Mouse (Mus musculus): Measurements from ENCODE around the gene Golph3. TPM values are rescaled to one million over a fixed set of nuclear protein-coding genes. Genes with fewer than 3 reads are reported as not detected.
"Not testable (repeated sequence)": the region's sequence is repeated elsewhere in the genome, so short reads cannot be mapped to it uniquely, and the experiment has no call there.

Gene Golph3
- polyA plus RNA-seq, 1 experiment, result 124 TPM

DNA sequence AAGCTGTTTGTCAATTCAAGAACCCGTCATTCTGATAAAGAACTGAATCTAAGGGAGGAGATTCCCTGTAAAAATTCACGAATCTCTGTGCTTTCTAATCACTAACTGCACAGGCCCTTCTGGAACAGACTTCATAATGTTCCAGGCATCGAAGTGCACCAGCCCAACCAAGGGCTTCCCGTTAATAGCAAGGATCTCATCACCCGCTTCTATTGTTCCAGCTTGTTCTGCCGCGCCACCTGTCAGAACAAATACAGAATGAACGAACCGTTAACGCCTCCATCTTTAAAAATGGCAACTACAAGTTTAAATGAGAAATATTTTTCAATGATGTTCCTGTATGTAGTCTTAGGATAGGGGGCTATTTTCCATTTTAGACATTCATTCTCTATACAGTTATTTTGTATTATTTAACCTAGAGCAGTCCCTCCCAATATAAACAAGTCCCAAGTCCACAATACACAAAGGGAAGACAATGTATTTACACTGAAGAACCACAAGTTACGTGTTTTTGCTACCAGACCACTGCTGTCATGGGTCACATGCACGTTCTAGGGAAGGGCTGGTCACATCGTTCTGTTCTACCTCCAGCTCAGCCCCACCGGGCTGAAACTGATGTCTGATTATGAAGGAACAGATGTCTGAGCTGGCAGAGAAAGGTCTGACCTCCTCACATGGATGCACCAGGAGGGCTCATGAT is 40.9 kb downstream of the Golph3 start:
- Histone ChIP-seq H3K27ac (ENCODE audit: insufficient read depth, low read length) (no peak overlapping the region), H3K36me3 (ENCODE audit: control insufficient read depth, insufficient read depth, low read length, poor library complexity, severe bottlenecking) (0 out of 2 replicates have a peak, but pooled peaks cover 2% of the 10 kb centered on the region), H3K27me3 (ENCODE audit: control insufficient read depth, insufficient read depth, low read length, poor library complexity, severe bottlenecking) (no peaks in the 10 kb centered on the region), H3K4me1 (ENCODE audit: control insufficient read depth, insufficient read depth, low read length) (no peaks in the 10 kb centered on the region), H3K9me3 (replicated peaks; ENCODE audit: control insufficient read depth, insufficient read depth, low read length, poor library complexity, severe bottlenecking) (no peaks in the 10 kb centered on the region), H3K9ac (ENCODE audit: low read depth, poor library complexity, severe bottlenecking) (no peak overlapping the region), H3K4me3 (ENCODE audit: low read depth, low read length) (no peak overlapping the region)
- TF ChIP-seq EP300 (IDR thresholded peaks at IDR 0.05; ENCODE audit: insufficient read depth, low read depth, low read length), result no peak
- no peak for TF ChIP-seq CTCF (IDR thresholded peaks at IDR 0.05; ENCODE audit: low read depth, low read length)
- no peak for TF ChIP-seq POLR2A (IDR thresholded peaks at IDR 0.05; ENCODE audit: insufficient read depth, low read length)

DNA sequence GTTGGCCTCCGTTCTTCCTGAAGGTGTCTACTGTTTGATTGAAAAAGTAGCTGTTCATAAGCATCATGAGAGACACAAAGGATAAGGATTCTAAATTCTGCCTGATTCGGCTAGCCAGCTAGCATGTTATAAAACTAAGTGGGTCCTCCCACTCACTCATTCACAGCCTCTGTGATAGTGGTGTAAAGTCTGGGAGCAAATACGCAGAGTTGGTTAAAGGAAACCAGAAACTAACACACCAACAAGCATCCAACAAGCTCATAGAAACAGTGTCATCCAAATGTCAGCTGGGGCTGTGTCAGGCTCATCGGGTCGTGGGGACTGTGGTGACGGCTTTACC is 41.4 kb downstream of the Golph3 start:
- no peak overlapping the region for H3K4me3 ChIP-seq (ENCODE audit: low read depth, low read length)
- no peaks in the 10 kb centered on the region for H3K27me3 ChIP-seq (ENCODE audit: control insufficient read depth, insufficient read depth, low read length, poor library complexity, severe bottlenecking)
- H3K27ac ChIP-seq (ENCODE audit: insufficient read depth, low read length), result no peak overlapping the region
- no peak overlapping the region for H3K9ac ChIP-seq (ENCODE audit: low read depth, poor library complexity, severe bottlenecking)
- 0 out of 2 replicates have a peak, but pooled peaks cover 2% of the 10 kb centered on the region for H3K36me3 ChIP-seq (ENCODE audit: control insufficient read depth, insufficient read depth, low read length, poor library complexity, severe bottlenecking)
- no peaks in the 10 kb centered on the region for H3K4me1 ChIP-seq (ENCODE audit: control insufficient read depth, insufficient read depth, low read length)
- no peaks in the 10 kb centered on the region for H3K9me3 ChIP-seq (replicated peaks; ENCODE audit: control insufficient read depth, insufficient read depth, low read length, poor library complexity, severe bottlenecking)
- no peak for TF ChIP-seq POLR2A (IDR thresholded peaks at IDR 0.05; ENCODE audit: insufficient read depth, low read length)
- TF ChIP-seq CTCF (IDR thresholded peaks at IDR 0.05; ENCODE audit: low read depth, low read length), result no peak
- TF ChIP-seq EP300 (IDR thresholded peaks at IDR 0.05; ENCODE audit: insufficient read depth, low read depth, low read length), result no peak

DNA sequence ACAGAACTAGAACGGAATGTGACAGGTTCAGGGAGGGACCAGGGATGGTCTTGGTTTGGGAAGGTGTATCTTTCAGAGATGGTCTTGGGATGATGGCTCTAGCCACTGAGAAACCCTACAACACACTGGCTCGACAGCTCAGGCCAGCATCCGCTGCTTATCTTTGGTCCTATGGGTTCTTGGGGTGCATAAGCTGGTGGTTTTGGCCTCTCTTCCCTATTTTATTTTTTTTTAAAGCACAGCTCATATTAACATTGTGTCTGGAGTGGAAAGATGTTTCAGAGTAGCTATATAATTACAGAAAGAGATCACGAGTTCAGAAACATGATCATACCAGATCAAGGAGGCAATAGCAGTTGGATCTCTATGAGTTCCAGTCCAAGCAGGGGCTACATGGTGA is 42.8 kb downstream of the Golph3 start:
- Histone ChIP-seq H3K27ac (ENCODE audit: insufficient read depth, low read length) (no peak overlapping the region), H3K4me3 (ENCODE audit: low read depth, low read length) (no peak overlapping the region), H3K27me3 (ENCODE audit: control insufficient read depth, insufficient read depth, low read length, poor library complexity, severe bottlenecking) (no peaks in the 10 kb centered on the region), H3K9me3 (replicated peaks; ENCODE audit: control insufficient read depth, insufficient read depth, low read length, poor library complexity, severe bottlenecking) (no peaks in the 10 kb centered on the region), H3K4me1 (ENCODE audit: control insufficient read depth, insufficient read depth, low read length) (no peaks in the 10 kb centered on the region), H3K36me3 (ENCODE audit: control insufficient read depth, insufficient read depth, low read length, poor library complexity, severe bottlenecking) (0 out of 2 replicates have a peak, but pooled peaks cover 2% of the 10 kb centered on the region), H3K9ac (ENCODE audit: low read depth, poor library complexity, severe bottlenecking) (no peak overlapping the region)
- TF ChIP-seq EP300 (IDR thresholded peaks at IDR 0.05; ENCODE audit: insufficient read depth, low read depth, low read length), result no peak
- no peak for TF ChIP-seq CTCF (IDR thresholded peaks at IDR 0.05; ENCODE audit: low read depth, low read length)
- no peak for TF ChIP-seq POLR2A (IDR thresholded peaks at IDR 0.05; ENCODE audit: insufficient read depth, low read length)

DNA sequence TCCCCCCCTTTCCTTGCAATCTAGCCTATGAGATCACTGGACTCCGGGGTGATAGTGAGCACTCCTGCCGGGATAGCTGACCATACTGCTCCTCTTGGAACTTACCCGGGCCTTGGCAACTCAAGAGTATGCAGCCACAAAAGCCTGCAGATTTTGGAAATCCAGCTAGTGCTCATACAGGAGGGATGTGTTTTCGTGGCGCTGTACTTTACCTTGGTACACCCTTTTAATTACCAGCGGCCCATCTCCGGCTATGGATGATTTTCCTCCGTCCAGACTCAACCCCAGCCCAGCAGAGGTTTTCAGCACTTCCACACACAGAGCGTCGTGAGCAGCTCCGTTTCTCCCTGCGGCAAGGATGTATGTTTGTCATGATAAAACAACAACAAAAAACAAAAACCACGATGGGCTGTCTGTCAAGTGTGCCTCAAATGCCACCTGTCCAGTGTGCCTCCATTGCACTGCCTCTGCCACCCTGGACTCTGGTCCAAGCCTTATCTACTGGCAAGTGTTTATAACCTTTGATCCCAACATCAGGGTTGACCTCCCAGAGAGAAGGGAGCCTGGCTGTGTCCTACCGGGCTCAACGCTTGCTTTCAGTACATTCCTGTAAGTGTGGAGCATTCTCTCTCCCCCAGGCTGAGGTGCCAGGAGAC is 44.3 kb downstream of the Golph3 start:
- TF ChIP-seq POLR2A (IDR thresholded peaks at IDR 0.05; ENCODE audit: insufficient read depth, low read length) (no peak), CTCF (IDR thresholded peaks at IDR 0.05; ENCODE audit: low read depth, low read length) (no peak), EP300 (IDR thresholded peaks at IDR 0.05; ENCODE audit: insufficient read depth, low read depth, low read length) (no peak)
- no peak overlapping the region for H3K9ac ChIP-seq (ENCODE audit: low read depth, poor library complexity, severe bottlenecking)
- no peak overlapping the region for H3K27ac ChIP-seq (ENCODE audit: insufficient read depth, low read length)
- H3K36me3 ChIP-seq (ENCODE audit: control insufficient read depth, insufficient read depth, low read length, poor library complexity, severe bottlenecking), result 0 out of 2 replicates have a peak, but pooled peaks cover 2% of the 10 kb centered on the region
- no peaks in the 10 kb centered on the region for H3K9me3 ChIP-seq (replicated peaks; ENCODE audit: control insufficient read depth, insufficient read depth, low read length, poor library complexity, severe bottlenecking)
- no peaks in the 10 kb centered on the region for H3K27me3 ChIP-seq (ENCODE audit: control insufficient read depth, insufficient read depth, low read length, poor library complexity, severe bottlenecking)
- H3K4me1 ChIP-seq (ENCODE audit: control insufficient read depth, insufficient read depth, low read length), result no peaks in the 10 kb centered on the region
- H3K4me3 ChIP-seq (ENCODE audit: low read depth, low read length), result no peak overlapping the region

DNA sequence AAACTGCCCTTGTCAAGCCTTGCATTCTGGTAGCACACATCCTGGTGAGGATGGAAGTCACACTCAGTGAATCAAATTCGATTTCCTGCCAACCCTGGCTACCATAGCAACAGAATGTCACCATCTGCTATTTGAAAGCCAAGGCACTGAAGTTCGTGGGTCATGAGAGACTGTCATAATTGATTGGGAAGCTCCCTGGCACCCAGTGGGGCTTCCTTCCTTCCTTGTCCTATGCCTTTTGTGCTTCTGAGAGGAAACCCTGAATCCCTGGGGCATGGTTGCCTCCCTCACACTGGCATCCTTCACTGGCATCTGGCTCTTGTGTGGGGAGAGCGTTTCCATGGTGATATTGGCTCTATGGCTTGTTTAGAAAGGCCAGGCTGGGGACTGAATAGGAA is 44.8 kb downstream of the Golph3 start:
- no peak overlapping the region for H3K9ac ChIP-seq (ENCODE audit: low read depth, poor library complexity, severe bottlenecking)
- H3K27ac ChIP-seq (ENCODE audit: insufficient read depth, low read length), result no peak overlapping the region
- 0 out of 2 replicates have a peak, but pooled peaks cover 2% of the 10 kb centered on the region for H3K36me3 ChIP-seq (ENCODE audit: control insufficient read depth, insufficient read depth, low read length, poor library complexity, severe bottlenecking)
- no peaks in the 10 kb centered on the region for H3K4me1 ChIP-seq (ENCODE audit: control insufficient read depth, insufficient read depth, low read length)
- no peaks in the 10 kb centered on the region for H3K27me3 ChIP-seq (ENCODE audit: control insufficient read depth, insufficient read depth, low read length, poor library complexity, severe bottlenecking)
- no peaks in the 10 kb centered on the region for H3K9me3 ChIP-seq (replicated peaks; ENCODE audit: control insufficient read depth, insufficient read depth, low read length, poor library complexity, severe bottlenecking)
- H3K4me3 ChIP-seq (ENCODE audit: low read depth, low read length), result no peak overlapping the region
- TF ChIP-seq EP300 (IDR thresholded peaks at IDR 0.05; ENCODE audit: insufficient read depth, low read depth, low read length) (no peak), CTCF (IDR thresholded peaks at IDR 0.05; ENCODE audit: low read depth, low read length) (no peak), POLR2A (IDR thresholded peaks at IDR 0.05; ENCODE audit: insufficient read depth, low read length) (no peak)

DNA sequence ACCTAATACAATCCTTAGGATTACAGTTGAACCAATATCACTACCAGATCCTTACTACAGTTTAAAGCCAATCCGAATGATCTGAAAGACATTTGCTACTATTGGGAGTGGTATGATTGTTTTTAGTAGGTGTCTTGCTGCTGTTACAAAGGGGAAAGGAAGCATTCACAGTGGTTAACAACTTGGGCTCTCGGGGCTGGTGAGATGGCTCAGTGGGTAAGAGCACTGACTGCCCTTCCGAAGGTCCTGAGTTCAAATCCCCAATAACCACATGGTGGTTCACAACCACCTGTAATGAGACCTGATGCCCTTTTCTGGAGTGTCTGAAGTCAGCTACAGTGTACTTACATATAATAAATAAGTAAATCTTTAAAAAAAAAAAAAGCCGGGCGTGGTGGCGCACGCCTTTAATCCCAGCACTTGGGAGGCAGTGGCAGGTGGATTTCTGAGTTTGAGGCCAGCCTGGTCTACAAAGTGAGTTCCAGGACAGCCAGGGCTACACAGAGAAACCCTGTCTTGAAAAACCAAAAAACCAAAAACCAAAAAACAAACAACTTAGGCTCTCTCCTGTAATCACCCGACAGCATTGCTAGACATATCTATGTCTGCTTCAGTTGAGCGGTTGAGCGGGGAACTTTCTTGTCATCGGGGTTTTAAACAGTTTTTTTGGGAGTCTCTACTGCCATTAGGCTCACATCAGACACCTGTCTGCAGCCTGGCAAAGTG is 45.5 kb downstream of the Golph3 start:
- H3K27me3 ChIP-seq (ENCODE audit: control insufficient read depth, insufficient read depth, low read length, poor library complexity, severe bottlenecking); H3K9ac ChIP-seq (ENCODE audit: low read depth, poor library complexity, severe bottlenecking); H3K9me3 ChIP-seq (replicated peaks; ENCODE audit: control insufficient read depth, insufficient read depth, low read length, poor library complexity, severe bottlenecking); H3K4me3 ChIP-seq (ENCODE audit: low read depth, low read length); H3K36me3 ChIP-seq (ENCODE audit: control insufficient read depth, insufficient read depth, low read length, poor library complexity, severe bottlenecking); H3K27ac ChIP-seq (ENCODE audit: insufficient read depth, low read length); H3K4me1 ChIP-seq (ENCODE audit: control insufficient read depth, insufficient read depth, low read length): not testable (repeated sequence)

All from ES-Bruce4 (cell line).